Mouse (Mus musculus) neural tube, embryonic 11.5 days (tissue): ENCODE measurements around the gene Rbms3. TPM values are rescaled to one million over a fixed set of nuclear protein-coding genes. Genes with fewer than 3 reads are reported as not detected.

ENCODE experiments used
- ATAC-seq: fragments of 200-750 bp; cut with Nextera tagmentation; 2 replicates; pipeline ENCODE4 v1.8.0; 2017; ENCODE audit warnings: moderate number of reproducible peaks, mild to moderate bottlenecking, moderate TSS enrichment, moderate library complexity; ENCODE audit not compliant: insufficient read depth, low FRiP score, low TSS enrichment
- DNase-seq: peaks from one replicate; pipeline ENCODE4 v3.0.0-alpha.2; 2015; ENCODE audit warnings: low spot score
- H3K27ac ChIP-seq: fragments of 300-500 bp; sonication (generic); 2 replicates; pipeline ENCODE4 v1.5.1; 2014; ENCODE audit warnings: low read depth, mild to moderate bottlenecking, low read length
- H3K27me3 ChIP-seq: fragments of 300-500 bp; sonication (generic); 2 replicates; pipeline ENCODE4 v1.6.1; 2014; ENCODE audit warnings: mild to moderate bottlenecking, low read length, mixed read lengths; ENCODE audit not compliant: control insufficient read depth, insufficient read depth
- H3K36me3 ChIP-seq: fragments of 300-500 bp; sonication (generic); 2 replicates; pipeline ENCODE4 v1.6.1; 2014; ENCODE audit warnings: mild to moderate bottlenecking, low read length, moderate library complexity, mixed read lengths; ENCODE audit not compliant: control insufficient read depth, insufficient read depth
- H3K4me1 ChIP-seq: fragments of 300-500 bp; sonication (generic); 2 replicates; pipeline ENCODE4 v1.6.1; 2014; ENCODE audit warnings: low read length, mixed read lengths; ENCODE audit not compliant: control insufficient read depth, insufficient read depth
- H3K4me2 ChIP-seq: fragments of 300-500 bp; sonication (generic); 2 replicates; pipeline ENCODE4 v1.6.1; 2014; ENCODE audit warnings: low read depth, mild to moderate bottlenecking, moderate library complexity
- H3K4me3 ChIP-seq: fragments of 300-500 bp; sonication (generic); 2 replicates; pipeline ENCODE4 v1.5.1; 2014; ENCODE audit warnings: low read depth, low read length
- H3K9ac ChIP-seq: fragments of 300-500 bp; sonication (generic); 2 replicates; pipeline ENCODE4 v1.6.1; 2014; ENCODE audit warnings: mild to moderate bottlenecking, low read length
- H3K9me3 ChIP-seq: fragments of 300-500 bp; sonication (generic); 2 replicates; pipeline ENCODE4 v1.6.1; 2016; ENCODE audit warnings: low read length; ENCODE audit not compliant: control insufficient read depth
- WGBS: fragments of 180-500 bp; shearing (Covaris S2); extraction: QIAGEN DNeasy Blood & Tissue Kit; methylation state at CpG from one replicate; pipeline ENCODE4 v1.1.7; 2014; 5-methylcytosine and 5-hydroxymethylcytosine counted together
- polyA plus RNA-seq: library from polyadenylated mRNA; unstranded; fragments of >200 nt; fragmentation: Nextera tagmentation; extraction: Ambion mirVana; gene quantifications from 2 replicates; pipeline ENCODE4 v1.2.1, GENCODE M21; 2014

Rbms3 gene
- polyA plus RNA-seq, 1 experiment from 2014 or later: 60.1 TPM

- Histone ChIP-seq H3K27me3 (no peaks in the 10 kb centered on the region), H3K36me3 (no peaks in the 10 kb centered on the region), H3K9ac (no peak overlapping the region), H3K4me3 (no peak overlapping the region), H3K9me3 (no peaks in the 10 kb centered on the region), H3K4me1 (no peaks in the 10 kb centered on the region; the same call in 1 of the 2 replicates), H3K27ac (no peak overlapping the region), H3K4me2 (no peak overlapping the region)
- DNase-seq: no peak
- ATAC-seq: no peak
Measured at GRCm38 (mm10) chr9:117397071-117397470, 232.6 kb downstream of the Rbms3 start.

- ATAC-seq: no peak
- DNase-seq: no peak
- Histone ChIP-seq H3K4me3 (no peak overlapping the region), H3K9me3 (no peaks in the 10 kb centered on the region), H3K4me2 (no peak overlapping the region), H3K27ac (no peak overlapping the region), H3K4me1 (no peaks in the 10 kb centered on the region; the same call in 1 of the 2 replicates), H3K36me3 (no peaks in the 10 kb centered on the region), H3K9ac (no peak overlapping the region), H3K27me3 (no peaks in the 10 kb centered on the region)
- 53% methylated on average over 8 of the region's 8 CpGs for WGBS
Measured at GRCm38 (mm10) chr9:117396586-117396985, 233.1 kb downstream of the Rbms3 start.

- no peak for ATAC-seq
- peak; percentile 30 for DNase-seq
- Histone ChIP-seq H3K4me1 (no peaks in the 10 kb centered on the region), H3K9me3 (no peaks in the 10 kb centered on the region), H3K4me3 (no peak overlapping the region), H3K36me3 (no peaks in the 10 kb centered on the region), H3K4me2 (no peak overlapping the region), H3K9ac (no peak overlapping the region), H3K27ac (no peak overlapping the region), H3K27me3 (no peaks in the 10 kb centered on the region)
- WGBS: 71% methylated on average over 18 of the region's 18 CpGs
Measured at GRCm38 (mm10) chr9:117393626-117394525, 235.8 kb downstream of the Rbms3 start.

- Histone ChIP-seq H3K9ac (no peak overlapping the region), H3K4me1 (no peaks in the 10 kb centered on the region; the same call in 1 of the 2 replicates), H3K4me2 (no peak overlapping the region), H3K36me3 (no peaks in the 10 kb centered on the region), H3K9me3 (no peaks in the 10 kb centered on the region), H3K27ac (no peak overlapping the region), H3K4me3 (no peak overlapping the region), H3K27me3 (no peaks in the 10 kb centered on the region)
- ATAC-seq (no peak), DNase-seq (no peak)
- 90% methylated on average over 9 of the region's 9 CpGs for WGBS
Measured at GRCm38 (mm10) chr9:117388024-117388423, 241.7 kb downstream of the Rbms3 start.

GRCm38 (mm10) chr9:117380876-117381275 lies 248.8 kb downstream of the Rbms3 start:
- H3K4me3 ChIP-seq: no peak overlapping the region
- H3K4me1 ChIP-seq: no peaks in the 10 kb centered on the region; the same call in 1 of the 2 replicates
- H3K4me2 ChIP-seq: no peak overlapping the region
- no peaks in the 10 kb centered on the region for H3K36me3 ChIP-seq
- no peak overlapping the region for H3K9ac ChIP-seq
- no peak for DNase-seq
- WGBS: 80% methylated on average over 5 of the region's 5 CpGs
- no peaks in the 10 kb centered on the region for H3K9me3 ChIP-seq
- H3K27ac ChIP-seq: no peak overlapping the region
- no peaks in the 10 kb centered on the region for H3K27me3 ChIP-seq
- no peak for ATAC-seq

- Histone ChIP-seq H3K36me3 (no peaks in the 10 kb centered on the region), H3K9ac (no peak overlapping the region), H3K4me1 (no peaks in the 10 kb centered on the region; the same call in 1 of the 2 replicates), H3K4me2 (no peak overlapping the region), H3K4me3 (no peak overlapping the region), H3K9me3 (no peaks in the 10 kb centered on the region), H3K27ac (no peak overlapping the region), H3K27me3 (no peaks in the 10 kb centered on the region)
- 20% methylated on average over 5 of the region's 5 CpGs for WGBS
- no peak for ATAC-seq
- DNase-seq: no peak
Measured at GRCm38 (mm10) chr9:117380076-117380475, 249.6 kb downstream of the Rbms3 start.

- no peaks in the 10 kb centered on the region for H3K36me3 ChIP-seq
- no peak overlapping the region for H3K9ac ChIP-seq
- no peak overlapping the region for H3K4me3 ChIP-seq
- WGBS: 49% methylated on average over 16 of the region's 16 CpGs
- H3K27ac ChIP-seq: no peak overlapping the region
- no peak overlapping the region for H3K4me2 ChIP-seq
- H3K4me1 ChIP-seq: no peaks in the 10 kb centered on the region; the same call in 1 of the 2 replicates
- DNase-seq (no peak), ATAC-seq (no peak)
- H3K27me3 ChIP-seq: no peaks in the 10 kb centered on the region
- no peaks in the 10 kb centered on the region for H3K9me3 ChIP-seq
Measured at GRCm38 (mm10) chr9:117379448-117379983, 250.2 kb downstream of the Rbms3 start.

- no peak overlapping the region for H3K27ac ChIP-seq
- H3K36me3 ChIP-seq: no peaks in the 10 kb centered on the region
- no peaks in the 10 kb centered on the region for H3K9me3 ChIP-seq
- H3K4me3 ChIP-seq: no peak overlapping the region
- ATAC-seq (no peak), DNase-seq (no peak)
- H3K4me1 ChIP-seq: no peaks in the 10 kb centered on the region
- no peaks in the 10 kb centered on the region for H3K27me3 ChIP-seq
- 81% methylated on average over 9 of the region's 9 CpGs for WGBS
- H3K4me2 ChIP-seq: no peak overlapping the region
- no peak overlapping the region for H3K9ac ChIP-seq
Measured at GRCm38 (mm10) chr9:117378131-117378890, 251.4 kb downstream of the Rbms3 start.
